Mouse (Mus musculus) MEL (cell line): ENCODE data around the gene Cpeb3.

Experiments
- CTCF ChIP-seq, 3 experiments: IDR thresholded peaks in 2 of 3; conservative IDR thresholded peaks in 1 of 3; 2 replicates each; pipeline ENCODE4 v1.5.1; 2011 to 2012; ENCODE audit warnings: low read length in 3 of 3, low read depth in 2 of 3, mild to moderate bottlenecking in 2 of 3, improper control_type of control experiment in 1 of 3, inconsistent platforms in 1 of 3, mixed read lengths in 1 of 3, moderate library complexity in 1 of 3; ENCODE audit not compliant: control insufficient read depth in 1 of 3, insufficient read depth in 1 of 3, poor library complexity in 1 of 3, severe bottlenecking in 1 of 3
- MYC ChIP-seq: IDR thresholded peaks from 2 replicates; pipeline ENCODE4 v1.6.1; 2011; ENCODE audit warnings: low read depth, mild to moderate bottlenecking, low read length, improper control_type of control experiment, moderate library complexity
- SMC3 ChIP-seq: IDR thresholded peaks from 2 replicates; pipeline ENCODE4 v1.6.1; 2011; ENCODE audit warnings: low read depth, low read length, improper control_type of control experiment

DNA sequence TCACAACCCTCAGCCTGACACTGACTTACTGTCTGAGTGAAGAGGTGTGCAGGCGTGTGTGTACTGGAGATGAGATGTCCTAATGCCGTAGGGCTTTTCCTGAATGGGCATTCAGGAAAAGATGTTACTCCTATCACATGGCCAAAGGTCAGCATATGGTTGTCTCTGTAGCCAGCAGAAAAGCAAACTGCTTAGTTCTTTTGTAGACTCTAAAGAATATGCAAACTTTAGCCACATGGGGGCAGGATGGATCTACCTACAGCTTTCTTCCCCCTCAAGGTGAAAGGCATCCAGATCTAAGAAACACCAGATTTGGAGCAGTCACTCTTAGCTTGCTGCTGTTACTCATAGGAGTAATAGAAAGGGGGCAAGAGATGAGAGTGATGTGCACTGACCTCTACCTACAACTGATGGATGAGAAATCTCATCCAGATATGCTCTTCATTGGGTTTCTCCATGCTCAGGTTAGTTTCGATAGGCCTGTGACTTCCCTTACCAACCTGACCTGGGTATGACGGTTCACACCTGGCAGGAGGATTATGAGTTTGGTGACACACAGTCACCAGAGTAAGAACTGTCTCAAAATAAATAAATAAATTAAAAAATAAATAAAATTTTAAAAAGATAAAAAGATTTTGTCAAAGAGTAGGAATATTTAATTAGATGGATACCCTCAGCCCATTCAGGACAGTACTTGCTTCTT is 157.6 kb downstream of the Cpeb3 start:
- TF ChIP-seq CTCF (IDR thresholded peaks at IDR 0.05 in 2 of 3, conservative IDR thresholded peaks at IDR 0.05 in 1 of 3; ENCODE audit: control insufficient read depth in 1 of 3, insufficient read depth in 1 of 3, low read depth in 2 of 3, low read length in 3 of 3, poor library complexity in 1 of 3, severe bottlenecking in 1 of 3), result peak; percentile 35 to 94 (median 60)
- TF ChIP-seq SMC3, result peak; percentile 97
- TF ChIP-seq MYC, result no peak
